Mouse (Mus musculus): ENCODE measurements at regions not wholly inside any gene's neighbourhood (a gene's known extent, or its start where the extent isn't known, plus 50 kb on each side); places are given as distances from the start of the nearest gene placed in this dataset.

DNA sequence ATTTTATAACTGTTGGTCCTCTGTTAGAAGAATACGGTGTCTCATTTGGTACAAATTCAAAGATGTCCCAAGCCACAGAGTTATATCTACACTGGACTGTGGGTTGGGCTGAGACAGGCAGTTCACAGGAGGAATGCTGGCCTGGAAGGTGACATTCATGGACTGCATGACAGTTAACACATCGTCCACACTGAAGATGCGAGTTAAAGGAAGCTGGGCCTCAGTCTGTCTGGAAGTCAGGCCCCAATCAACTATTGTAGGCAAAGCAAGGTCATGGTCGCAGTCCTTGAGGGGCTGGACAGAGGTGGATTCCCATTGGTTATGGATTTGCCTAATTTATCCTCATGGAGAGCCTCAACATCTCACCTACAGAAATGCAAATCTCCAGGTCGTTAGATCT lies 295.5 kb downstream of the Foxo1 start:
- no peak for TF ChIP-seq POLR2A (IDR thresholded peaks at IDR 0.05; ENCODE audit: borderline replicate concordance, low read depth, low read length)
- TF ChIP-seq CTCF (IDR thresholded peaks at IDR 0.05; ENCODE audit: low read depth, low read length), result no peak

All from bone marrow macrophage, adult 2 months (primary cell).